Mouse (Mus musculus): ENCODE data around the gene Col26a1. TPM values are rescaled to one million over a fixed set of nuclear protein-coding genes. Genes with fewer than 3 reads are reported as not detected.
"Not testable (repeated sequence)": the region's sequence is repeated elsewhere in the genome, so short reads cannot be mapped to it uniquely, and the experiment has no call there.

Gene Col26a1
- polyA plus RNA-seq, 1 experiment from 2014 or later, result 13.3 TPM

- H3K9me3 ChIP-seq (replicated peaks; ENCODE audit: control insufficient read depth, low read length), result no peaks in the 10 kb centered on the region
- 49% methylated on average over 6 of the region's 6 CpGs for WGBS (ENCODE audit: insufficient replicate concordance)
- no peaks in the 10 kb centered on the region for H3K36me3 ChIP-seq (ENCODE audit: control insufficient read depth, insufficient read depth, low read length)
- no peak overlapping the region for H3K9ac ChIP-seq (ENCODE audit: low read depth, low read length)
- H3K4me2 ChIP-seq, result no peak overlapping the region
- no peak for ATAC-seq (replicated peaks; ENCODE audit: insufficient number of reproducible peaks, low FRiP score, low TSS enrichment)
- H3K4me3 ChIP-seq (ENCODE audit: low read depth, low read length), result no peak overlapping the region
- H3K27me3 ChIP-seq (ENCODE audit: control insufficient read depth, insufficient read depth, low read length), result no peaks in the 10 kb centered on the region
- no peaks in the 10 kb centered on the region for H3K4me1 ChIP-seq (ENCODE audit: control insufficient read depth, insufficient read depth, low read length)
- H3K27ac ChIP-seq (ENCODE audit: low read depth, low read length), result no peak overlapping the region
Measured at GRCm38 (mm10) chr5:136760345-136760744, 122.7 kb downstream of the Col26a1 start.

- H3K4me1 ChIP-seq (ENCODE audit: control insufficient read depth, insufficient read depth, low read length), result no peaks in the 10 kb centered on the region
- no peak for ATAC-seq (replicated peaks; ENCODE audit: insufficient number of reproducible peaks, low FRiP score, low TSS enrichment)
- no peak overlapping the region for H3K27ac ChIP-seq (ENCODE audit: low read depth, low read length)
- H3K9me3 ChIP-seq (replicated peaks; ENCODE audit: control insufficient read depth, low read length), result no peaks in the 10 kb centered on the region
- H3K4me3 ChIP-seq (ENCODE audit: low read depth, low read length), result no peak overlapping the region
- 48% methylated on average over 6 of the region's 6 CpGs for WGBS (ENCODE audit: insufficient replicate concordance)
- H3K27me3 ChIP-seq (ENCODE audit: control insufficient read depth, insufficient read depth, low read length), result no peaks in the 10 kb centered on the region
- no peak overlapping the region for H3K4me2 ChIP-seq
- no peak overlapping the region for H3K9ac ChIP-seq (ENCODE audit: low read depth, low read length)
- H3K36me3 ChIP-seq (ENCODE audit: control insufficient read depth, insufficient read depth, low read length), result no peaks in the 10 kb centered on the region
Measured at GRCm38 (mm10) chr5:136759781-136760180, 123.2 kb downstream of the Col26a1 start.

- Histone ChIP-seq H3K9me3 (replicated peaks; ENCODE audit: control insufficient read depth, low read length) (no peaks in the 10 kb centered on the region; the same call in 1 of the 2 replicates), H3K4me2 (no peak overlapping the region), H3K36me3 (ENCODE audit: control insufficient read depth, insufficient read depth, low read length) (peaks cover 3% of the 10 kb centered on the region; the same call in 1 of the 2 replicates), H3K27ac (ENCODE audit: low read depth, low read length) (no peak overlapping the region), H3K9ac (ENCODE audit: low read depth, low read length) (no peak overlapping the region), H3K4me3 (ENCODE audit: low read depth, low read length) (no peak overlapping the region), H3K27me3 (ENCODE audit: control insufficient read depth, insufficient read depth, low read length) (no peaks in the 10 kb centered on the region), H3K4me1 (ENCODE audit: control insufficient read depth, insufficient read depth, low read length) (no peaks in the 10 kb centered on the region)
- no peak for ATAC-seq (replicated peaks; ENCODE audit: insufficient number of reproducible peaks, low FRiP score, low TSS enrichment)
- 6% methylated on average over 3 of the region's 3 CpGs for WGBS (ENCODE audit: insufficient replicate concordance)
Measured at GRCm38 (mm10) chr5:136755696-136756095, 127.3 kb downstream of the Col26a1 start.

GRCm38 (mm10) chr5:136754053-136754591 lies 128.9 kb downstream of the Col26a1 start:
- no peak overlapping the region for H3K27ac ChIP-seq (ENCODE audit: low read depth, low read length)
- H3K9me3 ChIP-seq (replicated peaks; ENCODE audit: control insufficient read depth, low read length), result peaks cover 9% of the 10 kb centered on the region
- H3K4me2 ChIP-seq, result no peak overlapping the region
- ATAC-seq (replicated peaks; ENCODE audit: insufficient number of reproducible peaks, low FRiP score, low TSS enrichment), result no peak
- no peak overlapping the region for H3K9ac ChIP-seq (ENCODE audit: low read depth, low read length)
- H3K27me3 ChIP-seq (ENCODE audit: control insufficient read depth, insufficient read depth, low read length), result no peaks in the 10 kb centered on the region
- no peaks in the 10 kb centered on the region for H3K4me1 ChIP-seq (ENCODE audit: control insufficient read depth, insufficient read depth, low read length)
- H3K36me3 ChIP-seq (ENCODE audit: control insufficient read depth, insufficient read depth, low read length), result peaks cover 7% of the 10 kb centered on the region
- WGBS (ENCODE audit: insufficient replicate concordance), result 65% methylated on average over 14 of the region's 14 CpGs
- no peak overlapping the region for H3K4me3 ChIP-seq (ENCODE audit: low read depth, low read length)

GRCm38 (mm10) chr5:136753176-136753575 lies 129.8 kb downstream of the Col26a1 start:
- Histone ChIP-seq H3K36me3 (ENCODE audit: control insufficient read depth, insufficient read depth, low read length) (peaks cover 17% of the 10 kb centered on the region), H3K9me3 (replicated peaks; ENCODE audit: control insufficient read depth, low read length) (peaks cover 19% of the 10 kb centered on the region)
- ATAC-seq (replicated peaks; ENCODE audit: insufficient number of reproducible peaks, low FRiP score, low TSS enrichment); H3K27me3 ChIP-seq (ENCODE audit: control insufficient read depth, insufficient read depth, low read length); H3K4me3 ChIP-seq (ENCODE audit: low read depth, low read length); H3K9ac ChIP-seq (ENCODE audit: low read depth, low read length); H3K4me2 ChIP-seq; H3K27ac ChIP-seq (ENCODE audit: low read depth, low read length); H3K4me1 ChIP-seq (ENCODE audit: control insufficient read depth, insufficient read depth, low read length): not testable (repeated sequence)
- 64% methylated on average over 7 of the region's 7 CpGs for WGBS (ENCODE audit: insufficient replicate concordance)

- H3K27me3 ChIP-seq (ENCODE audit: control insufficient read depth, insufficient read depth, low read length), result no peaks in the 10 kb centered on the region
- H3K9ac ChIP-seq (ENCODE audit: low read depth, low read length), result no peak overlapping the region
- no peak overlapping the region for H3K4me3 ChIP-seq (ENCODE audit: low read depth, low read length)
- 96% methylated on average over 19 of the region's 19 CpGs for WGBS (ENCODE audit: insufficient replicate concordance)
- peaks cover 29% of the 10 kb centered on the region for H3K9me3 ChIP-seq (replicated peaks; ENCODE audit: control insufficient read depth, low read length)
- H3K4me1 ChIP-seq (ENCODE audit: control insufficient read depth, insufficient read depth, low read length), result no peaks in the 10 kb centered on the region
- H3K4me2 ChIP-seq, result no peak overlapping the region
- no peak for ATAC-seq (replicated peaks; ENCODE audit: insufficient number of reproducible peaks, low FRiP score, low TSS enrichment)
- no peak overlapping the region for H3K27ac ChIP-seq (ENCODE audit: low read depth, low read length)
- H3K36me3 ChIP-seq (ENCODE audit: control insufficient read depth, insufficient read depth, low read length), result peaks cover 17% of the 10 kb centered on the region
Measured at GRCm38 (mm10) chr5:136752104-136752503, 130.9 kb downstream of the Col26a1 start.

- Histone ChIP-seq H3K27ac (ENCODE audit: low read depth, low read length) (no peak overlapping the region), H3K4me3 (ENCODE audit: low read depth, low read length) (no peak overlapping the region), H3K4me2 (no peak overlapping the region), H3K27me3 (ENCODE audit: control insufficient read depth, insufficient read depth, low read length) (no peaks in the 10 kb centered on the region), H3K4me1 (ENCODE audit: control insufficient read depth, insufficient read depth, low read length) (no peaks in the 10 kb centered on the region), H3K9ac (ENCODE audit: low read depth, low read length) (no peak overlapping the region), H3K36me3 (ENCODE audit: control insufficient read depth, insufficient read depth, low read length) (peaks cover 17% of the 10 kb centered on the region), H3K9me3 (replicated peaks; ENCODE audit: control insufficient read depth, low read length) (peaks cover 37% of the 10 kb centered on the region)
- no peak for ATAC-seq (replicated peaks; ENCODE audit: insufficient number of reproducible peaks, low FRiP score, low TSS enrichment)
- WGBS (ENCODE audit: insufficient replicate concordance), result 65% methylated on average over 9 of the region's 9 CpGs
Measured at GRCm38 (mm10) chr5:136746596-136746995, 136.4 kb downstream of the Col26a1 start.

- no peaks in the 10 kb centered on the region for H3K9me3 ChIP-seq (replicated peaks; ENCODE audit: control insufficient read depth, low read length)
- no peak for ATAC-seq (replicated peaks; ENCODE audit: insufficient number of reproducible peaks, low FRiP score, low TSS enrichment)
Measured at GRCm38 (mm10) chr5:136738918-136739317, 144.1 kb downstream of the Col26a1 start.

GRCm38 (mm10) chr5:136726271-136726670 lies 156.7 kb downstream of the Col26a1 start:
- whole genome bisulfite sequencing (ENCODE audit: insufficient replicate concordance), result 85% methylated on average over 4 of the region's 5 CpGs
- not testable (repeated sequence) for H3K27ac ChIP-seq (ENCODE audit: low read depth, low read length); H3K4me3 ChIP-seq (ENCODE audit: low read depth, low read length); H3K4me1 ChIP-seq (ENCODE audit: control insufficient read depth, insufficient read depth, low read length); H3K9me3 ChIP-seq (replicated peaks; ENCODE audit: control insufficient read depth, low read length); H3K9ac ChIP-seq (ENCODE audit: low read depth, low read length); ATAC-seq (replicated peaks; ENCODE audit: insufficient number of reproducible peaks, low FRiP score, low TSS enrichment); H3K4me2 ChIP-seq; H3K27me3 ChIP-seq (ENCODE audit: control insufficient read depth, insufficient read depth, low read length); H3K36me3 ChIP-seq (ENCODE audit: control insufficient read depth, insufficient read depth, low read length)

More at GRCm38 (mm10) chr5:136738918-136739317, 144.1 kb downstream of the Col26a1 start:
- Histone ChIP-seq H3K9ac (ENCODE audit: low read depth, low read length) (no peak overlapping the region), H3K27me3 (ENCODE audit: control insufficient read depth, insufficient read depth, low read length) (no peaks in the 10 kb centered on the region), H3K4me3 (ENCODE audit: low read depth, low read length) (no peak overlapping the region), H3K4me1 (ENCODE audit: control insufficient read depth, insufficient read depth, low read length) (no peaks in the 10 kb centered on the region), H3K27ac (ENCODE audit: low read depth, low read length) (no peak overlapping the region), H3K36me3 (ENCODE audit: control insufficient read depth, insufficient read depth, low read length) (no peaks in the 10 kb centered on the region), H3K4me2 (no peak overlapping the region)
- 58% methylated on average over 6 of the region's 6 CpGs for WGBS (ENCODE audit: insufficient replicate concordance)

Measured in heart, embryonic 11.5 days (tissue).